In the genomic region with DNA sequence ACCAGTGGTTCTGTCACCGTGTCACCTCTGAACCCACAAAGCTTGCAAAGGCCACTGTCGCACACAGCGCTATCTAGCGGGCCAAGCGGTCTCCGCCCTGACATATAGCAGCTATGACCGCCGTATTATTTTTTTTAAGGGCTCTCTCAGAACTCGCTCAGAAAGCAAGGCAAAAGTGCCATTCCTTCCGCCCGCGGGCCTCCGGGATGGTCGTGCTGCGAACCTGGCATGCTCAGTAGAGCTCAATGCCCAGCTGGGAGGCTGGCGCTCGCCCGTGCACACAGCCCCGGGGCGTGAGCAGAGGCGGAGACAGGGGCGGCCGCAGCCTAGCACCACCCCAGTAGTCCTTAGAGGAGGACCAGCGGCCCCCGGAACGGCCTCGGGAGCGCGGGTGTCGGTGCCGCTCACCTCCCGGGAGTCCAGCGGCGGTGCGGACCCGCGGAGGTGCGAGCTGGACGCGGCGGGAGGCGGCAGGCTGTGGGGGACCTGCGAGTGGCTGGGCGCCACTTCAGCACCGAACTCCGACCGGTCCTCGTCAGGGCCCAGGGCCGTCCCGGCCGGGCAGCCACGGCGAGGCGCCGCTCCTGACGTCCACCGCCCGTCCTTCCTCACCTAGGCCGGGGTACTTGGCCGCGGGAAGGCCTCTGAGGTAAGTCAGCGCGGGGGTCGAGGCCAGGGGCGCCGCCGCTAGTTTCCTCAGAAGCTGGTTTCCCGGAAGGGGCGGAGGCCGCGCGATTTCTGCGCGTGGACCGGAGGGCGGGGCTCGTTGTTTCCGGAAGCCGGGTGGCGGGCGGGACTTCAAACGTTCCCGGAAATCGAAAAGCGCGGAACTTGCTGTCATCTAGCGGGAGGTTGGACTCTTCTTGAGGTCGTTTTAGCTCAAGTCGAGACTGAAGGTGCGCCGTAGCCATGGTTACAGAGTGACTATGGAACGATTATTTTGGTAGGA, we compare ENCODE assay signal across 7 mouse cellular contexts. TPM values are rescaled to one million over a fixed set of nuclear protein-coding genes. Genes with fewer than 3 reads are reported as not detected.
DNase-seq lines count a peak whose midpoint lies in the region; ATAC-seq lines count a peak whose summit lies in the region.

A gene (plus strand): TSS at position 306 of the 949 bp plus-strand sequence.
A gene (minus strand): TSS at position 737 of the 949 bp plus-strand sequence.

- peak; percentile 99 for ATAC-seq in intestine, embryonic 15.5 days

- no peaks in the 10 kb centered on the region; the same call in 1 of the 2 replicates for H3K4me1 ChIP-seq in intestine, embryonic 15.5 days (replicated peaks)
- peaks cover 25% of the 10 kb centered on the region for H3K4me1 ChIP-seq in midbrain, embryonic 10.5 days

- H3K9ac ChIP-seq in intestine, embryonic 15.5 days = peak within 1 kb of the TSS; percentile 67

- H3K27me3 ChIP-seq in intestine, embryonic 15.5 days (replicated peaks) = no peaks in the 10 kb centered on the region
- no peaks in the 10 kb centered on the region for H3K27me3 ChIP-seq in midbrain, embryonic 10.5 days (ENCODE audit: low read depth, poor library complexity, severe bottlenecking)

- peak within 1 kb of the TSS; percentile 76 for H3K4me2 ChIP-seq in intestine, embryonic 15.5 days (replicated peaks)

- DNase-seq in adrenal gland, adult 2 months = peak; percentile 95
- peak; percentile 77 for DNase-seq in embryo, embryonic 11.5 days (ENCODE audit: low read depth, low spot score)
- peak; percentile 82 to 84 for DNase-seq in gastrocnemius, postnatal 36 days
- peak; percentile 89 to 91 for DNase-seq in left cerebral cortex, postnatal 25 days (ENCODE audit: low spot score in 2 of 2)
- DNase-seq in midbrain, embryonic 10.5 days (ENCODE audit: low spot score) = peak; percentile 89
- peak; percentile 88 for DNase-seq in right cerebral cortex, postnatal 4 days

- under 1% methylated on average over 92 of the region's 92 CpGs for WGBS in intestine, embryonic 15.5 days
- WGBS in midbrain, embryonic 10.5 days = under 1% methylated on average over 92 of the region's 92 CpGs

- H3K36me3 ChIP-seq in intestine, embryonic 15.5 days = no peaks in the 10 kb centered on the region
- H3K36me3 ChIP-seq in midbrain, embryonic 10.5 days = no peaks in the 10 kb centered on the region

- H3K9me3 ChIP-seq in intestine, embryonic 15.5 days = no peaks in the 10 kb centered on the region
- no peaks in the 10 kb centered on the region for H3K9me3 ChIP-seq in midbrain, embryonic 10.5 days (replicated peaks)

- H3K4me3 ChIP-seq in intestine, embryonic 15.5 days (replicated peaks) = peak within 1 kb of the TSS; percentile 83
- H3K4me3 ChIP-seq in midbrain, embryonic 10.5 days = peak within 1 kb of the TSS; percentile 97

- intact Hi-C loops in gastrocnemius, postnatal 36 days (cut with DNase I) = no loop called here
- intact Hi-C loops in left cerebral cortex, postnatal 25 days (cut with DNase I) = no loop called here

- H3K27ac ChIP-seq in intestine, embryonic 15.5 days = peak within 1 kb of the TSS; percentile 86
- H3K27ac ChIP-seq in midbrain, embryonic 10.5 days (replicated peaks) = peak within 1 kb of the TSS; percentile 95

RNA-seq across cellular contexts. Expression of the first gene that starts in this region (rescaled TPM):
- 10 to 100 TPM; 27.2 to 31.9 TPM for total RNA-seq in adrenal gland, adult 2 months (2021)
- 12.7 and 12.8 TPM in 2 replicates for polyA plus RNA-seq in adrenal gland, adult 2 months (2012; rRNA removed)
- total RNA-seq in gastrocnemius, postnatal 36 days (2021) = 1 to 10 TPM; 3.7 to 4.1 TPM
- 20.4 and 20.8 TPM in 2 replicates for polyA plus RNA-seq in intestine, embryonic 15.5 days (2015; fragmentation: Nextera tagmentation; extraction: Ambion mirVana)
- total RNA-seq in left cerebral cortex, postnatal 25 days (2021) = 1 to 10 TPM; 5.6 to 7.1 TPM
- polyA plus RNA-seq in midbrain, embryonic 10.5 days (2016; fragmentation: Nextera tagmentation; extraction: Ambion mirVana) = 6.8 and 7.7 TPM in 2 replicates

RNA-seq across cellular contexts. Expression of the second gene that starts in this region (rescaled TPM):
- 100 to 1,000 TPM; 437 to 541 TPM for total RNA-seq in adrenal gland, adult 2 months (2021)
- polyA plus RNA-seq in adrenal gland, adult 2 months (2012; rRNA removed) = 102 and 109 TPM in 2 replicates
- 100 to 1,000 TPM; 104 to 198 TPM for total RNA-seq in gastrocnemius, postnatal 36 days (2021)
- polyA plus RNA-seq in intestine, embryonic 15.5 days (2015; fragmentation: Nextera tagmentation; extraction: Ambion mirVana) = 120 and 124 TPM in 2 replicates
- total RNA-seq in left cerebral cortex, postnatal 25 days (2021) = 10 to 100 TPM; 35.6 to 39.0 TPM
- polyA plus RNA-seq in midbrain, embryonic 10.5 days (2016; fragmentation: Nextera tagmentation; extraction: Ambion mirVana) = 27.6 and 30.6 TPM in 2 replicates

Comparison
In these comparisons a context has a peak if more than half of its experiments do, and no peak if none do; other contexts are left out.
1. Peak in every context shown above with its lines: DNase-seq, ATAC-seq, H3K4me3 ChIP-seq and H3K27ac ChIP-seq.